Mouse (Mus musculus): Measurements from ENCODE around the gene Gpnmb.

- TF ChIP-seq CTCF (IDR thresholded peaks at IDR 0.05; ENCODE audit: low read depth) (no peak), EP300 (IDR thresholded peaks at IDR 0.05; ENCODE audit: low read depth) (no peak)
Observed at GRCm38 (mm10) chr6:49096933-49097461, 60.7 kb downstream of the Gpnmb start.
